Mouse (Mus musculus) spleen, adult 2 months (tissue): ENCODE results near the gene Camk2b. TPM values are rescaled to one million over a fixed set of nuclear protein-coding genes. Genes with fewer than 3 reads are reported as not detected.

Source experiments
- DNase-seq, 2 experiments: peaks; one replicate each; pipeline versions ENCODE4 v3.0.0 to v3.0.0-alpha.2; 2012 to 2021; ENCODE audit warnings: low spot score in 2 of 2, low read depth in 1 of 2
- H3K27ac ChIP-seq: fragments of 200-500 bp; 2 replicates; pipeline ENCODE4 v1.5.1; 2012; ENCODE audit warnings: low read length, inconsistent platforms; ENCODE audit not compliant: insufficient read depth
- H3K27me3 ChIP-seq: fragments of 200-500 bp; 2 replicates; pipeline ENCODE4 v1.6.1; 2012; ENCODE audit warnings: mild to moderate bottlenecking, moderate library complexity, low read length, inconsistent platforms; ENCODE audit not compliant: control insufficient read depth, insufficient read depth
- H3K36me3 ChIP-seq: fragments of 200-500 bp; 2 replicates; pipeline ENCODE4 v1.6.1; 2012; ENCODE audit warnings: mild to moderate bottlenecking, low read length, inconsistent platforms; ENCODE audit not compliant: control insufficient read depth, insufficient read depth
- H3K4me1 ChIP-seq: fragments of 200-500 bp; 2 replicates; pipeline ENCODE4 v1.6.1; 2011; ENCODE audit warnings: inconsistent platforms; ENCODE audit not compliant: control insufficient read depth, insufficient read depth, insufficient read length
- H3K4me3 ChIP-seq: fragments of 200-500 bp; 2 replicates; pipeline ENCODE4 v1.5.1; 2011; ENCODE audit warnings: mild to moderate bottlenecking, inconsistent platforms; ENCODE audit not compliant: insufficient read depth, insufficient read length; ENCODE audit errors: extremely low read depth
- CTCF ChIP-seq: fragments of 200-500 bp; IDR thresholded peaks from 2 replicates; pipeline ENCODE4 v1.5.1; 2011; ENCODE audit warnings: mild to moderate bottlenecking, inconsistent platforms; ENCODE audit not compliant: insufficient read depth, insufficient read length, insufficient replicate concordance; ENCODE audit errors: extremely low read depth
- POLR2A ChIP-seq: fragments of 200-500 bp; IDR thresholded peaks from 2 replicates; pipeline ENCODE4 v1.6.1; 2011; ENCODE audit warnings: low read depth, low read length, inconsistent platforms
- WGBS: fragments of 180-500 bp; shearing (Covaris S2); methylation state at CpG from one replicate; pipeline ENCODE4 v1.1.7; 2018; 5-methylcytosine and 5-hydroxymethylcytosine counted together
- polyA plus RNA-seq: library from polyadenylated mRNA; depleted of rRNA; stranded (reverse); fragments of >200 nt; gene quantifications from 2 replicates; pipeline ENCODE4 v1.2.3, GENCODE M21; 2012

Camk2b gene
- polyA plus RNA-seq, 1 experiment: 7.8 TPM

- H3K4me1 ChIP-seq: peaks cover 8% of the 10 kb centered on the region
- no peak overlapping the region for H3K4me3 ChIP-seq
- DNase-seq: no peak
- no peaks in the 10 kb centered on the region for H3K27me3 ChIP-seq
- no peak for TF ChIP-seq POLR2A
- no peak for TF ChIP-seq CTCF
- H3K36me3 ChIP-seq: no peaks in the 10 kb centered on the region
- WGBS: 86% methylated on average over 3 of the region's 3 CpGs
- H3K27ac ChIP-seq: no peak overlapping the region
Measured at GRCm38 (mm10) chr11:5994880-5995279, 71.3 kb downstream of the Camk2b start.

DNA sequence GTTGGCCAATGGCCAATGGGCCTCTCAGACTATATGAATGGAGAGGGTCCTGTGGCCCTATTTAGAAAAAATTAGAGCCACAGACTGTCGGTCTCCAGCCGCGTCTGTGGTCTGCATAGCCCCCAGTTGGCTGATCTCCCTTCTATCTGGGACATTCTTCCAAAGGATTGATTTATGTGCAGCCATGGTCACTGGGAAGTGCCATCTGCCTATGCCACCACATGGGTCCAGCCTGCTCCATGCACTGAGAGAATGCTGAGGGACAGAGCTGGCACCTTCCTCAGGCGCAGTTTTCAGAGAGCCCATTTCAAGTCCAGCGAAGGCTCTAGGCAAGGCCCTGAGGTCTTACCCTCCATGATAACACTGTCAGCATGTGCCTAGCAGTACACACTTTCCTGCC lies 72.0 kb downstream of the Camk2b start:
- Histone ChIP-seq H3K4me1 (peaks cover 1% of the 10 kb centered on the region; the same call in 1 of the 2 replicates), H3K27me3 (no peaks in the 10 kb centered on the region), H3K4me3 (no peak overlapping the region), H3K36me3 (no peaks in the 10 kb centered on the region), H3K27ac (no peak overlapping the region)
- TF ChIP-seq CTCF: no peak
- TF ChIP-seq POLR2A: no peak
- DNase-seq: no peak
- 88% methylated on average over 5 of the region's 5 CpGs for WGBS

- WGBS: 45% methylated on average over 4 of the region's 4 CpGs
- H3K36me3 ChIP-seq: no peaks in the 10 kb centered on the region
- DNase-seq: peak; percentile 38 to 51
- TF ChIP-seq POLR2A (no peak), CTCF (peak; percentile 78)
- H3K4me1 ChIP-seq: no peaks in the 10 kb centered on the region
- no peak overlapping the region for H3K4me3 ChIP-seq
- H3K27me3 ChIP-seq: no peaks in the 10 kb centered on the region
- no peak overlapping the region for H3K27ac ChIP-seq
Measured at GRCm38 (mm10) chr11:5990910-5991309, 75.3 kb downstream of the Camk2b start.

GRCm38 (mm10) chr11:5989954-5990593 lies 76.1 kb downstream of the Camk2b start:
- no peak for DNase-seq
- no peaks in the 10 kb centered on the region for H3K27me3 ChIP-seq
- H3K4me3 ChIP-seq: no peak overlapping the region
- no peaks in the 10 kb centered on the region for H3K4me1 ChIP-seq
- no peak overlapping the region for H3K27ac ChIP-seq
- 92% methylated on average over 16 of the region's 16 CpGs for WGBS
- TF ChIP-seq POLR2A (no peak), CTCF (no peak)
- H3K36me3 ChIP-seq: no peaks in the 10 kb centered on the region

GRCm38 (mm10) chr11:5988126-5988525 lies 78.0 kb downstream of the Camk2b start:
- DNase-seq: no peak
- Histone ChIP-seq H3K27me3 (no peaks in the 10 kb centered on the region), H3K4me1 (no peaks in the 10 kb centered on the region), H3K4me3 (no peak overlapping the region), H3K36me3 (no peaks in the 10 kb centered on the region), H3K27ac (no peak overlapping the region)
- 80% methylated on average over 10 of the region's 10 CpGs for WGBS
- TF ChIP-seq POLR2A (no peak), CTCF (no peak)

GRCm38 (mm10) chr11:5983629-5984028 lies 82.5 kb downstream of the Camk2b start:
- TF ChIP-seq CTCF: no peak
- no peak for TF ChIP-seq POLR2A
- DNase-seq: no peak
- Histone ChIP-seq H3K27me3 (no peaks in the 10 kb centered on the region), H3K4me3 (no peak overlapping the region), H3K36me3 (no peaks in the 10 kb centered on the region), H3K27ac (no peak overlapping the region), H3K4me1 (no peaks in the 10 kb centered on the region)
- WGBS: 89% methylated on average over 5 of the region's 5 CpGs

DNA sequence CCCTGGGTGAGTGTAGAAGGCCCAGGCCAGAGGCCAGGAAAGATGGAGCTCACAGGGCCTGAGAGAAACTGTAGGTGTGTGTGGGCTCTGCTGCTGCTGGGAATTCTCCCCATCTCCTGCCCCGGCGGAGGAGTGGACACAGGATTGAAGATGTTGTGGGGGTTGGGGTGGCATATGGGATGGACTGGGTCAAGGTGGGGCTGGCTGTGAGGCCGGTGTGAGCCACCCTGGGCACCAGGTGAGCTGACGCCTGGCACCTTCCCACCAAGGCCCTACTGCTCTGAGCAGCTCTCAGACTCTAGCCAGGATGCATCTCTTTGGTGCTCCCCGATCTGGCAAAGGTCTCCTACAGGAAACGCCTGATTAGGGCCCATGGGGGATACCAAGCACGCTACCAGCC lies 84.8 kb downstream of the Camk2b start:
- H3K27me3 ChIP-seq: no peaks in the 10 kb centered on the region
- WGBS: 86% methylated on average over 7 of the region's 7 CpGs
- no peak overlapping the region for H3K27ac ChIP-seq
- H3K36me3 ChIP-seq: no peaks in the 10 kb centered on the region
- TF ChIP-seq POLR2A (no peak), CTCF (no peak)
- no peaks in the 10 kb centered on the region for H3K4me1 ChIP-seq
- no peak for DNase-seq
- no peak overlapping the region for H3K4me3 ChIP-seq
